Mouse (Mus musculus) spleen, postnatal 4 days (tissue): ENCODE data around the gene Ift52.

Source experiments
- DNase-seq, 2 experiments: peaks; one replicate each; pipeline ENCODE4 v3.0.0; 2022; ENCODE audit warnings: low spot score in 2 of 2

Ift52 gene

DNA sequence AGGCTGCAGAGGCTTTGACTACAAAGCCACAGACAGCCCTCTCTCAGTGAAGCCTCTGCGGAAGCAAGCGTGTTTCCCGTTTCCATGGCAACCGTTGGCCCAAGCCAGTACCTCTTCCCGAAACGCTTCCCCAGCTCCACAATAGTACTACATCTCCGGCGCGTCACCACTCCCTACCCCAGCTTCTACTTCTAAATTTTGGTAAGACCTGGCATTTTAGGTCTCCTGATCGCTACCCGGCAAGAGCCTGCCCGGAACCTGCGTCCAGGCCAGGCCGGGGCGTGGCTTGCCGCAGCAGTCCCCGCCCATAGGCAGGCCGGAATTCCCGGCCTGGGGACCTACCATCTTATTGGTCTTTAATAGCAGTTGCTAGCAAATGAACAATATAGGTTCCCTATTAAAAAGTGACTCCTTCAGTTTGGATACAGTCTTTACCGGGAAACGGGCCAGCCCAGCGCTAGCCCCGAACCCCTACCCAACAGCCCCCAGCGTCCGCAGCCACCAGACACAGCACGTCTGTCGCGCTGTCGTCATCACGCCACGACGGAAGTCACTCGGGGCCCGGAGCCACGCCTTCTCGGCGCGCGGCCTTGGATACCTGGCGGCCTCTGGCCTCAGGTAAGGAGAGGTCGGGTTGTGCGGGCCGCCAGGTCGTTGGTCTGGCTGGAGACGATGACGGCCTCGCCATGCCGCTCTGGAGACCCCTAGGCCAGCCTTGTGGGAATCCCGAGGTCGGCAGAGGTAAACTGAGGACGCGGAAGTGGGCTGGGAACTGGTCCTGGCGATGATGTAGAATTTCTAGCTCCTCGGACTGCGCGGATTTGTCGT is at the start of gene Ift52:
TSS of gene Ift52 (plus strand) at position 439 of the 828 bp plus-strand sequence.
- DNase-seq: peak; percentile 86 to 94

DNA sequence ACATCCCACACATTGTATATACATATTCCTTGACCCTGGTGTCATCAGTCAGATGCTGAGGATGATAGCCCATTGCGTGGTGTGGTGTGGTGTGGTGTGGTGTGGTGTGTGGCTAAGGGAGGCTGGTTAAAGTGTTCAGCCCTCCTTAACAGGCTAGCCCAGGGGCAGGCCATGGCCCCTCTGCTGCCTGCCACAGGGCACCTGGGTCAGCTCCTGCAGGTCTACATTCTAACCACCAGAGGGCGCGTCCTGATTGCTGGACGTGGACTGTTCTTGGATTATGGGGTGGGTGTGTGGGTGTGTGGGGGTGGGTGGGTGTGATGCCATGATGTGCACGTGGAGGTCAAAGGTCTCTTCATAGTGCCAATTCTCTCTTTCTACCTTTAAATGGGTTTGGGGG is 48.8 kb upstream of the Ift52 start:
- peak; percentile 28 to 74 for DNase-seq

DNA sequence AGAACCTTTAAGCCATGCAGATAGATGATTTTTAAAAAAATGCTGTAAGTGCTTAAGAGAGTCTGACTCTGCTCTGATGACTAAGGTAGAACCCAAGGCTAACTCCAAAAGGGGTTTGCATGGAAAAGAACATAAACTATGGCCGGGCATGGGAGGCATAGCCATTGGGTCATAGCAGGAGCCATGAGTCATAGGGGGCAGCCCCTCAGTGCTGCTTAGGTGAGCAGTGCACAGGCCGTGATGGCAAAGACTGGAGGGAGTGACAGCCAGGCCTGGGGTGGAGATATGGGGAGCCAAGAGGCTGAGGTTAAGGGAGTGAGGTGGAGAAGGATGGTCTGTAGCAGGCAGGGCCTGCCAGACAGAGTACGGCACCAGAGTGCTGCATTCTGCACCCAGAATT is 48.1 kb upstream of the Ift52 start:
- no peak for DNase-seq

DNA sequence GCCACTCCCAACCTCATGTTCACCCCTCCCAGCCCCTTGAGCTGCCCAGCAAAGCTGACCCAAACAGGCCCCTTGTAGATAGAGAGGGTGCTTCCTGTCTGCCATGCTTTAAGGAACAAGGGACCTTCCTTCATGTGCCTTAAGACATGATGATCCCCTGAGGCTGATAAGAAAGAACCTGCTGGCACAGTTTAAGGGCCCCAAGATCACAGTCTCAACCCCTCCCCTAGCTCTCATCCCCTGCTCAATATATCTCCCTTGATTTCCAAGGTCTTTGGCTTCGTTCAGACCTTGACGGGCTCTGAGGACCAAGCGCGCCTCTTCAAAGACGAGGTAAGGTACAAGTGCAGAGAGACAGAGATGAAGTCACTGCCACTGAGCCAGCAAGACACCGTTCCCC is 46.3 kb upstream of the Ift52 start:
- no peak for DNase-seq

DNA sequence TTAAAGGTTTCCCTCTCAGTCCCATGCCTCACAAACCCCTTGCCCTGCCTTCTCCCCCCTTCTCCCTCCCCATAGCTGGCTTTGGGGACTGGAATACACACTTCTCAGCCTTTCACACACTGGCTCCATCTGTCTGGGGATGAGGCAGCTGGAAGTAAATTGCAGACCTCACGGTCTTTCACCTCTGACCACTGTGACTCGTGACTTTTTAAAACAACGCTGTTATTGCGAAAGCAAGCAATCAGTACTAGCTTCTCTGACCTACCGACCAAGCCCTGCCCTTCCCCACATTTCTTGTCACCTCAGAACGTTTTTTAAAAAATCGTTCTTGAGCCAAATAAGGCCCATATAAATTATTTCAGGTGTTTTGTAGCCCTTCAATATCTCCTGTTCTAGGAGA is 44.4 kb upstream of the Ift52 start:
- no peak for DNase-seq

DNA sequence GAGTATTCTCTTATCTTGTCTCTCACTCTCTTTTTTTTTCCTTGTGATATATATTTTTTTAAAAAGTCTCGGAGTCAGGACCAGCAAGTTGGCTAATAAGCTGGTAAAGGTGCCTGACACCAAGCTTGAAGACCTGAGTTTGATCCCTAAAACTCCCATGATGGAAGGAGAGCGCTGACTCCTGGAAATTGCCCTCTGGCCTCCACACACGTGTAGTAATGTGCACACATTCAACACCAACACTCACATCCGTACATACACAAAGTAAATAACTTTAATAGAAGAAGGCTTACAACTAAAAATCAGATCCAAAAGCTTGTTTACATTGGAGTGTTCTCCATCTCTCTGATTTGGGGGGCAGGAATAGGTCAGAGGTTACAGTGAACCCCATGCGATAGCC is 43.9 kb upstream of the Ift52 start:
- DNase-seq: no peak

DNA sequence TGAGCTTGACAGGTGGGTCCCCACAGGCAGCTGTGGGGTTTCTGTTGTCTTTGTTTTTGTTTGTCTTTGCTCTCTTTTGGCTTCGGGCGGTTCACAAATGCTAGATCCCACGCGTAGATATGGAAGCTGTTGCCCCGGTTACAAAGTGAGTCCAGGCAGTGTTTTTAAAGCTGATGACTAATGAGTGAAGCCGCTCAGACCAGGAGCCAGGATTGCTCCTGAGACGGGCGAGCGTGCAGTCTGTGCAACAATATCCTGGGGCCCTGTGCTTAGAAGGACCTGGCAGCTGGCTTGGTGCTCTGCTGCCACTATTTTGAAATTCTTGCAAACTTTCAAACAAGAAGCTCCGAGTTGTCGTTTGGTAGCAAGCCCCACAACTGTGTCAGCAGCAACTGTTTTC is 43.5 kb upstream of the Ift52 start:
- DNase-seq: no peak

DNA sequence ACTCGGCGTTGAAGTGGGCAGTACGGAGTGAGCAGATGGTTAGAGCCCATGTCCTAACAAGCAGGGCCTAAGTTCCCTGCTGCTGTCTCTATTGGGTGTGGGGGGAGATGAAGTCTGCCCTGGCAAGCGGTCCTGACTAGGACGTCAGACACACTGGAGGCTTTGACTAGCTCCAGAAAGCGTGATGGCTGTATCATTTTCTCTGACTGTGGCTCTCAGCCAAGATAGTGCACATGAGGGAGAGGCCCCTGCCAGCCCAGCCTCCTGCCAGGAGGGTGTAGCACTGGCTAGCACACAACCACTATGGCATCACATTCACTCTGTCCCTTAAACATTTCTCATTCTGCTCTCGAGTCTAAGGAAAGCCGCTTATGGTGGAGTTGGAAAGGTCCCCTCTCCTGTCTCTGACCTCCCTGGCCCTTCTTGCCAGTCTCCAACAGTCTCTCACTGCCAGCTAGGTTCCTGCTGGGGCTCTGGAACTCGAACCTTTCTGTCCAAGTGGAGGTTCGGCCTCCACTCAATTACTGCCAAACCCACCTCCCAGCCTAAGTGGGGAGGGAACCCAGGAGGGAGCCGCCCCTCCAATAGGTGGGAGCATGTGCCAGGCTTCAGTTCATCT is 41.9 kb upstream of the Ift52 start:
- no peak for DNase-seq

DNA sequence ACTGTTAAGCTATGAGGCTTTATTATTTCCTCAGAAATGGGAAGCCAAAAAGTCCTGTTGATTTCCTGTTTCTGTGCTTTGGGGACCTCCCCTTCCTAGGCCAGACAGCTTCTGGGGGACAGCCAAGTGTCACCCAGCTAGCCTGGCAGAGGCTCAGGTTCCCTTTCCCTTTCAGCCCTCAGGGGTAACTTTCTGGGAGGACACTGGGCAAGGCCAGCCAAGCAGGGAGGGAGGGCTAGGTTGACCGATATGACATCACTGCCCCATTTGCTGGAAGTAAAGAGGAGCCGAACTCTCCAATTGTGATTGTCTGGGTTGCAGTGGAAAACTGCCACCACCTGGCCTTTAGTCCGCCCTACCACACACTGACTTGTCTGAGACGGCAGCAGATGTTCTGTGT is 41.2 kb upstream of the Ift52 start:
- DNase-seq: no peak

DNA sequence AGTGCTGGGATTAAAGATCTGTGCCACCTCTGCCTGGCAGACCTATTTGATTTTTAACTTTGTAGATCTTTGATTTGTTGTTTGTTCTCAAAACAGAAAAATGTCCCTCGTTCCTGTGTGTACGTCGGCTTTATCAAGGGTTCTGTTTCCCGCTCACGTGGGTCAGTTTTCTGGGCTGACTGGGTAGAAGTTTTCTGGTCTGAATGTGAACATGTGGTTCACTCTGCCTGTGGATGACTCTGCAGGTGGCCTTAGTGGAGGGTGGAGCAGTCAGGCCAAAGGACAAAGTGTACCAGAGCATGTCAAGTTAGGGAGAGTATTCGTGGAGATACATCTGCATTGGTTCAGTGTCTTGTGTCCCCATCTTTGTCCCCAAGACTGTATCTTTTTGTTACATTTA is 32.8 kb upstream of the Ift52 start:
- no peak for DNase-seq

DNA sequence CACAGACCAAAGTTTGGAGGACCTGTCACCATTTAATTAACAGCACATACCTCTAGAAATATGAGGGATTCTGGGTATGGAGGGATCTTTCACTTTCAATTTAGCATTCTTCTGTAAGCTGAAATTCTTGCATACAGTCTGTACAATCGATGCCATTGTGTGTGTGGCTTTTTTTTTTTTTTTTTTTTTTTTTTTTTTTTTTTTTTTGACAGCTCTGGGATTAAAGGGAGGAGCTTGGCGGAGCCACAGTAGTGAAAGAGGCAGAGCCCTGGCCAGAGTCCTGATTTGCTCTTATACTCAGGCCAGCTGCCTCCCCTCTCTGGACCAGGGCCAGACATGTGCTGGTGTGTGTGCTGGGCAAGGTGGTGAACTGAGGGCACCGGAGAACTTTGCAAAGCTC is 31.2 kb upstream of the Ift52 start:
- DNase-seq: no peak

DNA sequence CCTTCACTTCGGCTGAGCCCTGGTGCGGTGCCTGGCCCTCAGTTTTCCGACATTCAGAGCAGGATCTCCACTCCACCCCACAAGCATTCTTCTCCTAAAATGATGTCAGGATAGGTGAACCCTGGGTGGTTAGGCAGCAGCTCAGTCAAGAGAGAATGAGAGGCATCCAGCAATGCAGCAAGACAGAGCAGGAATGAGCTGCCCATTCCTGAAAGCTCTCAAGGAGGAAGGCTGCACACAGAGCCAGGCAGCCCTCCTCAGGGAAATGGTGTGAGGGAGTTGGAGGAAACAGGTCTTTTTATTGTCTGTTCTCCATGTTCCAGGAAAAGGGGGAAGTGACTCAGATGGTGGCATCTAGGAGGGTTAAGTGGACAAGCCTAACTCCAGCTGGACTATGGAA is 30.4 kb upstream of the Ift52 start:
- no peak for DNase-seq

DNA sequence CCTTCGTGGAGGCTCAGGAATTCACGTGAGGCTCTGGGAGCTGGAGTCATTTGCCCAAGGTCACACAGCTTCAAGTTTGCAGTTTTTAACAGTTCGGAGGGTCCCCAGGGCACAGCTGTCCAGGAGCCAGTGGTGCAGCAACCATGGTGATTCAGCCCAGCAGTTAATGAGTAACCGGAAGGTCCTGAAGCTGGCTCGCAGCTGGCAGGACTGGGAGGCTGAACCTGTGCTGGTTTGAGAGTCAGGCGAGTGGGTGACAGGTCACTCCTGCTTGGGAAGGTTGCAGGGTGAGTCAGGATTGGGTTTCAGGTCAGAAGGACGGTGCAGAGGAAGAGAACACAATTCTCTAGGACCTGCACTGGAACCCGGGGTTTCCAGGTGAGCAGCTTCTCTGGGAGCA is 29.9 kb upstream of the Ift52 start, which contains the start of gene Sgk2:
TSS of gene Sgk2 (plus strand) at position 113 of the 400 bp plus-strand sequence.
- no peak for DNase-seq

DNA sequence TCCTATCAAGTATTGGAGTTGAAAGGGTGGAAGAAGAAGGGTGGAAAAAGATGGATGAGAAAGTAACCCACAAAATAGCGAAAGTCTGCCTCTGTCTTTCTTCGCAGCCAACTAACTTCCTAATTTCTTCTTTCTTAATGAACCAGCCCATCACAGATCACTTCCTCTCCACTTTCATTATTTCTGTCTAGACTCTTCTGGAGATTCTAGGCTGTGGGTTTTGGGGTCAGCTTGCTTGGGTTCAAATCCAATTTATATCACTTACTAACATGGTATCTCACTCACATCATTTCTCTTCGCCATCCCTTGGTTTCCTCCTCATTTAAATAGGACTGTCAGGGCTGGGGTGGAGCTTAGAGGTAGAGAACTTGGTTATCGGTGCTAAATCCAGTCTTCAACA is 28.9 kb upstream of the Ift52 start:
- DNase-seq: no peak

DNA sequence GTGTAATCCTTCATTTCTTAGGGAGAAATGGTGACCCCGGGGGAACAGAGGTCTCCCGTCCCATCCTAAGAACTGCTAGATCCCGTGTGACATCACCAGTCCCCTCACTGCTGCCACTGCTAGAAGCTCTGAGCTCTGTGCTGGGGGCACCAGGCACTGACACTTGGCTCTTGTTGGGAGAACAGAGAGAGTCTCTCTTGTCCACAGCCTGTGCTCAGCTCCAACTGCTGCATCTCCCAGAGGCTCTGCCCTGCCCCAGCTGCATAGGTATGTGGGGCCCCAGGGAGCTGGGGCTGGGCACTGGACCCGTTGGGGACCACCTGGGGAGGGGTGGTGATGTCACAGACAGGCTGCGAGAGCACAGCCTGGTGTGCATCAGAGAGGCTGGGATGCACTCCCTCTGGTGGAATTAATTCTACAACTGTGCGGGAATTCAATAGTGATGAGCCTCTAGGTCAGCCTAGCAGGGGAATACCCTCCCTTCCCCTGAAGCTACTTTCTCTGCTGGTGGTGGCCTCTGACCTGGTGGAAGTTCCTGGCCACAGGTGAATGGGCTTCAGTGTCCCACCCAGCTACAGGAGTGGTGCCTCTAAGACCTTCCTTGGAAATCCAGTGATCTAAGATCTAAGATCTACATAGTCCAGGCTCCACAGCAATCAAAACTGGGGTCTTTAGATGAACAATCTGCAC is 25.6 kb upstream of the Ift52 start:
- no peak for DNase-seq

DNA sequence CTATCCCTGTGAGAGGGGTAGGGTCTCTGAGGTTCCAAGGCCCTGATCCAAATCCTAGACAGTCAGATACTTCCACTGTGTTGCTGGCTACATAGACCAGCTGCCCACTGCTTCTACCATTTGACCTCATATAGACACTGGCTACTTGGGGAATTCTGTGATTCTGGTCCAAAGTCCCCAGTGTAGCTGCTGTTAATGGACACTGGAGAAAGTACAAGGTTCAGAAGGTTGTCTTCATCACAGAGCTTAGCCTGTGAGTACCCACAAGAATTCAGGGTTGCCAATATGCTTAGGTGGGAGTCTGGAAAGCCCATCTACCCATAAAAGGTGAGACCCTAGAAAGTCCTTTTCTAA is 25.1 kb upstream of the Ift52 start:
- no peak for DNase-seq

DNA sequence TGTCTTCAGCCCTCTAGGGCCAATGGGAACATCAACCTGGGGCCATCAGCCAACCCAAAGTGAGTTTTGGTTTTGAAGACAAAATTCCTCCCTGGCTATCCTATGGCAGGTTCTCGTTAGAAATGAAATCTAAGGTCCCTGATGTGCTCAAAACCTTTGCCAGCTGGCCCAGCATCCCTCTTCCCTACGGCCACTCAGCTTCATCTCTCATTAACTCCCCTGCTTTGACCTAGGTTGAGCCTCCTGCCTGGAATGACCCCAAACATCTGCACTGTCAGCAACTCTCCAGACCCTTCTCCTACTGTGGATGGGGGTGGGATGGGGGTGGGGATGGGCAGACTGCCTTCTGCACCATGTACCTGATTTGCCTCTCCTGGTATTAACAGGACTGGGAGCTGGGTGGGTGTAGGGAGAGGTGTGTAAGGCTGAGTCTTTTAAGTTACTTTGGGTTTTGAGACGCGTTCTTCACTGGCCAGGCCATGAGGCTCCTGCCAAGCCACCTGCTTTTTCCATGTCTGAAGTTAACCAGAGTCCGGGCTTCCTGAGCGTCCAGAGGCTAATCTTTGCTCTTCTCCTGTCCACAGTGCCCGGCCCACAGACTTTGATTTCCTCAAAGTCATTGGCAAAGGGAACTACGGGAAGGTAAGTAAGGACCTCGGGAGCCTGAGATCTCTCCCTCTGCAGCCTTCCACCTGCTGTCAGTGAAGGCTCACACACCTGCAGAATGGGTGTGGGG is 23.1 kb upstream of the Ift52 start:
- no peak for DNase-seq

DNA sequence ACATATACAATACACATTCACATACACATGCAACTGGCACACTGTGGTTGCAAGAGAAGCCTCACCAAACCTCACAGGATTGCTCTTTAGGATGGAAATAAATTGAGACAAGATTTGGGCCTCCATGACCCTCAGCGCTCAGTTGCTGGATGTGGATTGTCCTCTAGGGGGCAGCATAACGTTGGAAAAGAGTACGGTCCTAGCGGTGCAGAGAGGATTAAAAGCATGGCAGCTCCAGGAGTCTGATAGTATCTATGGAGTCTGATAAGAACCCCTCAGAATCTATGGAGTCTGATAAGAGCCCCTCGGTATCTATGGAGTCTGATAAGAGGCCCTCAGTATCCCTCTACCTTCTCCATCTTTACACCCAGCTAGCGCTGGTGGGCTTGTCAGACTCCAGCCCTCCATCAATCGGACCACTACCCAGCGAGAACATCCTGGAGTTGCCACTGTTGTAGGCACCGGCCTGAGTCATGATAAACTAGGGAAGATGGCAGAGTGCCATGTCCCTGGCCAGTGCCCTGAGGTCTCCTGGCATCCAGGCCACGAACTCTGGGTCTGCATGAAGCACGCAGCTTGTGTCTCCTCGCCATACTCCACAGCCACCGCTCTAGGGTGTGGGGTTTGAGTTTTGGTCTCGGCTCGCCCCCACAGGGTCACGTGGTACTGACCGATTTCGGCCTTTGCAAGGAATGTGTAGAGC is 18.5 kb upstream of the Ift52 start:
- DNase-seq: peak; percentile 52 to 80

DNA sequence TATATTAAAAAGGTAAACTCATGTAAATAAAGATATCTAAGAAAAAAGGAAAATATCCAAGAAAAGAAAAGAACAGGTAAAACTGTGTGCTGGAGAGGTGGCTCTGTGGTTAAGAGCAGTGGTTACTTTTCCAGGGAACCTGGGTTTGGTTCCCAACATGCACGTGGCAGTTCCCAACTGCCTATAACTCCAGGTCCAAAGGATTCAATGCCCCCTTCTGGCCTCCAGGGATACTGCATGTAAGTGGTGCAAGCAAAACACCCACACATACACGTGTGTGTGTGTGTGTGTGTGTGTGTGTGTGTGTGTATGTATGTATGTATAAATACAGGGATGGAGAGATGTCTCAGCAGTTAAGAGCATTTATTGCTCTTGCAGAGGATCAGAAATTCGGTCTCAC is 17.4 kb upstream of the Ift52 start:
- DNase-seq: no peak

DNA sequence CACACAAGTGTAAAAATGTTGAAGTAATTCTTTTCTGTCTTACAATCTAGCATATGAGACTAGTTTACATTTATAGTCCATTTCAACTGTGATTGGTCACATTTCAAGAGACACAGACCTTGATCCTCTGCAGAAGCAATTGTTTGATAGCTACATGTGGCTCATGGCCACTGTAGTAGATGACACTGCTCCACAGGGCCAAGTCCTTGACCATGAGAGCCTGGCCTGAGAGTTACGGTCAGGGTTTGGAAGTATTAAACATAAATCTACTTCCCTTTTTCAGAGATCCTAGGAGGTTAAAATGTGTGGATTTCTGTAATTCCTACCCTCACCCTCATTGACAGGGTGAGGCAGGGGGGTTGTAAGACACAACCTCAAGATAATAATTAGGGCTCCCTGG is 16.1 kb upstream of the Ift52 start:
- DNase-seq: no peak

DNA sequence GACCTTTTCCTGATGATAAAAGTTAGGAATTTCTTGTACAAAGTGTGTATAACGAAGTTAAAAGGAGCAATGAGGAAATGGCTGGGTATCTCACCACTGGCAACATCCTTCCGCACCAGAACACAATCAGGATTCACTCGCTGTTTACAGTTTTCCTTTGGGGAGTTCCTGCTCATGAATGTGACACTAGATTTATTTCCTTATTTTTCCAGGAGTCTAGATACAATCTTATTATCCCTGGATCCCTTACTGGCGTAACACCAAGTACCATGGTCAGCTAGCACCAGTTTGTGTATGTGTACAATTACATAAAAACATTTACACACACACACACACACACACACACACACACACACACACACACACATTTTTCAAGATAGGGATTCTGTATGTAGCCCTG is 9.9 kb upstream of the Ift52 start:
- DNase-seq: no peak

DNA sequence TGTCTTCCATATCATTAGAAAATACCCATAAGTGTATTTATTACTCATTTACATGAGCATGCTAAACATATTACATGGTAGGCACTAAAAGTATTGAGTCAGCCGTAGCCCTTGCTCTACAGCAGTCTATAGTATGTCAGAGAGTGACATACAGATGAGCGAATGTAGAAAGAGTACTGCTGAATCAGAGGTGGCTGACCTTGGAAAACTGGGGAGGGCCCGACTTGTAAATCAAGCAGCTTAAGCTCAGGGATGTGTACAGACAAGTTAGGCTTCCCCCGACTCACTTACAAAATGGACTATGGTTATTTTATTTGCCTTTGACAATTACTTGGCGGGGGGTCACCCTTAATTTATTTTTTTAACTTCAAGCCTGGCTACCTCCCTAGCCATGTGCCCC is 14.1 kb downstream of the Ift52 start:
- no peak for DNase-seq
